Mouse (Mus musculus): ENCODE measurements around the gene Hdac11. TPM values are rescaled to one million over a fixed set of nuclear protein-coding genes. Genes with fewer than 3 reads are reported as not detected.

Gene Hdac11
- polyA plus RNA-seq, 1 experiment from 2014 or later: 4.6 TPM

GRCm38 (mm10) chr6:91222694-91223346 lies 66.4 kb downstream of the Hdac11 start:
- H3K27ac ChIP-seq (ENCODE audit: low read depth): no peak overlapping the region
- H3K4me1 ChIP-seq (ENCODE audit: insufficient read depth): no peaks in the 10 kb centered on the region
- H3K9ac ChIP-seq (replicated peaks): no peak overlapping the region
- TF ChIP-seq EP300 (IDR thresholded peaks at IDR 0.05; ENCODE audit: low read depth): no peak
- TF ChIP-seq CTCF (IDR thresholded peaks at IDR 0.05; ENCODE audit: low read depth): no peak
- no peak overlapping the region for H3K4me2 ChIP-seq (ENCODE audit: low read depth, low read length)
- 71% methylated on average over 10 of the region's 10 CpGs for WGBS (ENCODE audit: insufficient replicate concordance)
- no peak for ATAC-seq
- no peaks in the 10 kb centered on the region for H3K36me3 ChIP-seq (replicated peaks; ENCODE audit: insufficient read depth, low read length)
- H3K4me3 ChIP-seq (ENCODE audit: low read depth, low read length): no peak overlapping the region
- DNase-seq: no peak
- no peaks in the 10 kb centered on the region for H3K9me3 ChIP-seq (ENCODE audit: low read length)
- H3K27me3 ChIP-seq (ENCODE audit: insufficient read depth, low read length): no peaks in the 10 kb centered on the region

Other genes with a start within 250 kb of the Hdac11 start
- 4.0 and 4.2 TPM in 2 replicates for gene Iqsec1, start 168.0 kb upstream of the Hdac11 start, polyA plus RNA-seq (2015; fragmentation: Nextera tagmentation; extraction: Ambion mirVana)
- gene Nup210, start 39.8 kb upstream of the Hdac11 start, polyA plus RNA-seq (2015; fragmentation: Nextera tagmentation; extraction: Ambion mirVana): 8.5 and 11.8 TPM in 2 replicates
- 3.8 and 4.0 TPM in 2 replicates for gene Fbln2, start 55.8 kb downstream of the Hdac11 start, polyA plus RNA-seq (2015; fragmentation: Nextera tagmentation; extraction: Ambion mirVana)

Measured in liver, postnatal 0 days (tissue).